Mouse (Mus musculus): ENCODE data around the gene Smad3.

- TF ChIP-seq CTCF (IDR thresholded peaks at IDR 0.05; ENCODE audit: control insufficient read depth, insufficient read depth, low read length) = no peak
- no peak for TF ChIP-seq POLR2A (IDR thresholded peaks at IDR 0.05; ENCODE audit: borderline replicate concordance, control insufficient read depth, low read depth, low read length)
These were observed 2.4 kb upstream of the Smad3 start for GRCm38 (mm10) chr9:63759973-63760722.

Measured in bone marrow, adult 2 months (tissue).